Mouse (Mus musculus): Measurements from ENCODE around the gene Tsga10ip.

The Tsga10ip gene

DNA sequence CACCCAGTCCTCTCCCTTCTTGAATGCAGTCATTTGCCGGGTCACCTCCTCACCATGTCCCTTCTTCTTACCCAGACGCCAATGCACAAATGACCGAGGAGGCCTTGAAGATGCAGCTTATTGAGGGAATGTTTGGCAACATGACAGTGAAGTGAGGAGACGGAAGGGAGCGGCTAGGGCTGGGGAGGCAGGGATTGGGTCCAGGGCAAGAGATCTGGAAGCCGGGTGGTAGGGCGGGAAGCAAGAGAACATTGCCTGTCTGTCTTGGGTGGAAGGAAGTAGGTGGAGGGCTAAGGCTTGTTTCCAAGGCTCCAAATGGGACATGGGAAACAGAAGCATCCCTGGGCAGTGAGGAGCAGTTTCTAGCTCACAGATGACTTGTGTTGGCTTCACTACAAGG is 61.0 kb downstream of the Tsga10ip start:
- DNase-seq (ENCODE audit: low spot score), result no peak

Data from ovary, adult 18-20 months (tissue).